Mouse (Mus musculus) urinary bladder, postnatal 10 days (tissue): ENCODE measurements around the gene Vmn1r4.

Experiments
- DNase-seq: peaks from one replicate; pipeline ENCODE4 v3.0.0; 2022; ENCODE audit warnings: low spot score

Gene Vmn1r4

DNA sequence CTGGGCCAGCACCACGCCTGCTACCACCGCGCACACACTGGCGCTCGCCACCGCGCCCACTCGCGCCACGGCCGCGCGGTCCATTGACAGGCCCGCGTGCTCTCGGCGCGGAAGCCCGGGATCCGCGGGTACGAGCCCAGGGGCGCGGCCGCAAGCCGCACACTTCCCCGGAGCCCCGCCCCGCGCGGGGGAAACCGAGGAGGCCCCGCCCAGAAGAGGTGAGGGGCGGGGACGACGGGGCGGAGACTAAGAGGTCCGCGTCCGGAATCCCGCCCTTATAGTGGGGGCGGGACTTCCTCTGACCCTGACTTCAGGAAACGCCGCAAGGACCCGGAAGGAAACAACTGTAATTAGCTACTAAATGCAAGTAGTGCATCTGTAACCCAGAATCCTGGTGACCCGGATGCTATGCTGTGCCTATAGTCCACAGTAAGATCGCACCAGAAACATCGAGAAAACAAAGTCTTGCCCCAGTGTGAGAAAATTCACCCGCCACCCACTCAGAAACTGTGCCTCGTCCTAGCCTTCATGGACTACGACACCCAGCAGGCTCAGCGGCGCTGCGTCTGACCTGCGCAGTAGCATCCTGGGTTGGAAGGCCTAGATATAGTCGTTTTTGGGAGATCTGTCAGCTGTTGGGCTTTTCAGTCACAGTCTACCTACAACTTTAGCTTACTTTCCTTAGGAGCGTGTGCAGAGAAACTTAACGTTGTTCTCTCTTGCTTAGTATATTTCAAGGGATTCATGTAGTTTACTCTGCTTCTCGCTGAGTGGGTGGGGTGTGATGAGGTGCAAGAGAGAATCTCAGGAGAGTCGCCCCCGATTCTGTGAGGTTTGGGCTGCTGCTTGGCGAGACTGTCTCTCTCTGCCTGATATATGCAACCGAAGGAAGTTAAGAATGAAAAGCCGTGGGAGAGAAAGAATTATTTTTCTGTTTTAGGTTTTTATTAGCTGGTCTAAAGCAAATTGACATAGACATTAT lies at the start of gene Vmn1r4, which contains the start of gene Nt5c3:
TSS of gene Vmn1r4 (plus strand) at position 290 of the 982 bp plus-strand sequence.
TSS of gene Nt5c3 (minus strand) at position 207 of the 982 bp plus-strand sequence.
- peak; percentile 60 for DNase-seq

GRCm38 (mm10) chr6:56876870-56877269 lies 46.9 kb upstream of the Vmn1r4 start:
- DNase-seq = no peak

DNA sequence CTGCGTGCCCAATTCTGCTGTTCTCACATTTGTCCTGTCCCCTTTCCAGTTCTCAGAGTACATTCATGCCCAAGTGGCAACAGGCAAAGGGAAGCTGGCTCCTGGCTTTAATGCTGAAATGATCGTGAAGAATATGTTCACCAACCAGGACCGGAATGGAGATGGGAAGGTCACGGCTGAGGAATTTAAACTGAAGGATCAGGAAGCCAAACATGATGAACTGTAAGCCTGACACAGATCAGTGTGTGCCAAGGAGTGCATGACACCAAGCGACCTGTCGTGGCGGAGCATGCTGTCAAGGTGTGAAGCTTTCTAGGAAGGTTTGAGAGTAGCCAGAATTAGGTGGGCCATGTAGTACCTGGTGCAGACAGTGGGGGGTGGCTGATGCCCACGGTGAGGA lies 45.8 kb upstream of the Vmn1r4 start:
- DNase-seq = no peak

GRCm38 (mm10) chr6:56879352-56879955 lies 44.4 kb upstream of the Vmn1r4 start:
- DNase-seq = no peak

GRCm38 (mm10) chr6:56888561-56888960 lies 35.3 kb upstream of the Vmn1r4 start:
- no peak for DNase-seq

GRCm38 (mm10) chr6:56890762-56891161 lies 33.1 kb upstream of the Vmn1r4 start:
- no peak for DNase-seq

DNA sequence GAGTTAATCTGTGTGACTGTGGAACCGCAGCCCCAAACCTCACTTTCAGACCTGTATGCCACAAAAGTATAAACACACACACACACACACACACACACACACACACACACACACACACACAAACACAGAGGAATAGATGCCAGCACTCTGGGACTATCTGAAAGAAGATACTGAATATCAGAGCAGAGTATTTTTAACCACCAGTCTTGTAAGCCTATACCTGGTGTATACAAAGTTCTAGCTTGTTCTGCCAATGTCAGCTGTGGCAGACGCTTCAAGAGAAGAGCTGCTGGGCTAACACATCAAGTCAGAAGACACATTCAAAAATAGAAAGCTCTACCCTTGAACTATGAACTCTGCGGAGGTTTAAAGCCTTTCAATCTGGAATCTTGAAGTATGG lies 24.2 kb upstream of the Vmn1r4 start:
- DNase-seq = no peak

GRCm38 (mm10) chr6:56901336-56901735 lies 22.5 kb upstream of the Vmn1r4 start:
- no peak for DNase-seq

DNA sequence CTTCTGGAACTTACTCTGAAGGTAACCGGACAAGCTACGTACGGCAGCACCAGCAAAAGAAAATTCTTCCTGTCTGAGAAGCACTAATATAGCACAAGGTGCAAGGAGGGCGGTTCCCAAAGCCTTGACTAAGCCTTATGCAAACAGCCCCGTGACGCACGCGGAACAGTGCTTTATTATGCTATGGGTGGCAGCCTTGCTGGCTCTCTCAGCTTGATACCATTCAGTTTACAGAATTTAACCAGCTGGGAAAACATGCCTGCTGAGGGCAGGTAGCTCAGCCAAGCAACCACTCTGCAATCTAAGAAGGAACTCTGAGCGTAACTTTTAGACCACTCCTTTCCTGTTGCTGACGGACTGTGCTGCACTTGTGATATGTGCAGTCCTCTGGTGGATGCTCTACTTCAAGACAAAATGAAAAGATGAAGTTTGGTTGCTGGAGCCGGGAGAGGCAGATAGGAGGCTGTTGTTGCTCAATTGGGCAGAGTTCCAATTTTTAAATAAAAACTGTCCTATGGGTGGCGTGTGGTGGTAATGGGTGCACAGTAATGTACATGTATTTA lies 21.9 kb upstream of the Vmn1r4 start:
- peak; percentile 26 for DNase-seq

- DNase-seq = no peak
Observed at GRCm38 (mm10) chr6:56902606-56903520, 21.0 kb upstream of the Vmn1r4 start.

GRCm38 (mm10) chr6:56903831-56904230 lies 20.0 kb upstream of the Vmn1r4 start:
- no peak for DNase-seq

DNA sequence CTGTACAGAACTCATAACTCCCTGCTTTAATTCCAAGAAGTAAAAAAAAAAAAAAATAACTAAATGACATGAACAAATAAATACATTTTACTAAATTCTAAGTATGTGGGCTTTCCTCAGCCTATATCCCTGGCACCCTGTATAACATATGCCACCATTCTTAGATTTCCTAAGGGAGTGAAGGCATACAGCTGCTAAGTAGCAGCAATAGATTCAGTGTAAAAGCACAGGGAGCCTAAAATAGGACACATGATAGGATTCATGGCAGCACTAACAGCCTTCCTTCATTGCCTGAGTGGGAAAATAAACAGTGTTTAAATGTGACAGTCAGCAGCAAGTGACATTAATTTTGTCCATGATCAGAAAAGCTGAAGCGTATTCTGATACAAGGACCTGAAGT lies 19.5 kb upstream of the Vmn1r4 start:
- DNase-seq = no peak

DNA sequence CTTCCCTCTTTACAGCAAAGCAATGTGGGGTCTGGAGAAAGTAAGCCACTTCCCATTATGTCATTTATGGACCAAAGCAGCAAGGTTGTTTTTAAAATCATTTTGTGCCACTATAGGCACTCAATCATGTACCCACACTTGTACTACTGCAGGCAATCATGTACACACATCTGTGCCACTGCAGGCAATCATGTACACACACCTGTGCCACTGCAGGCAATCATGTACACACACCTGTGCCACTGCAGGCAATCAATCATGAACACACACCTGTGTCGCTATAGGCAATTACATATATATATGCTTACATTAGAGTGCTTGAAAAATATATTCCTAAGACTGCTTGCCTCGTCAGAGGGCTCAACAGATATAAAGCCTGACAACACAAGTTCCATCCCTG lies 18.8 kb upstream of the Vmn1r4 start:
- no peak for DNase-seq

- no peak for DNase-seq
Observed at GRCm38 (mm10) chr6:56905486-56905885, 18.3 kb upstream of the Vmn1r4 start.

DNA sequence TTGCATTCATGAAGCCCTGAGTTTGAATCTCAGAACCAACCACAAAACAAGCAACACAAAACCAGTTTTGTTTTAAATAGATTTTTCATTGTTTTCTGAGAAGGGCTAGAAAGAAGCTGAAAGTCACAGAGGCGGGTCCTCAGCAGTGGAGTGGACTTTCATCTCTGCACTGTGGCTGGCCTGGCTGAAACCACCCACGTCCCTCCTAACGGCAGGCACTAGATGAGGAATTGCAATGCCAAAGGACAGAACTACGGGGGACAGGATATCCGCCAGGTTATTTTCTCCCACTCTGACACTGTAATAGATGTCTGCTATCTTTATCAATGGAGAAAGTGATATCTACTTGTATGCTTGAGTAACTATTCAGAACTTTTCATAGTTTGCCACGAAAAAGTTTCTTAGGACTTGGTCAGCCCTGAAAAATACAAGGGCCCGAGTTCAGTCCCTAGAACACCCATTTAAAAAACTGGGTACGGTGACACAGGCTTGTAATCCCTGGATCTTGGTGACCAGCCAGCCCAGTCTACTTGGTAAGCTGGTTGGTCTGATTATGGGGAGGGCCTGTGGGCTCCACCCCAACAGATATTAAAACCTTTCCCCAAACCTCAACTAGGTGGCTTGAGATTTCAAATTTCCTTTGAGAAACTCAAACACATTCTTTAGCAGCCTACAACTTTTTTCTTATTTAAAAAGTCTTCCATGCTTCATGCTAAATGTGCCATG lies 17.5 kb upstream of the Vmn1r4 start:
- DNase-seq = no peak

DNA sequence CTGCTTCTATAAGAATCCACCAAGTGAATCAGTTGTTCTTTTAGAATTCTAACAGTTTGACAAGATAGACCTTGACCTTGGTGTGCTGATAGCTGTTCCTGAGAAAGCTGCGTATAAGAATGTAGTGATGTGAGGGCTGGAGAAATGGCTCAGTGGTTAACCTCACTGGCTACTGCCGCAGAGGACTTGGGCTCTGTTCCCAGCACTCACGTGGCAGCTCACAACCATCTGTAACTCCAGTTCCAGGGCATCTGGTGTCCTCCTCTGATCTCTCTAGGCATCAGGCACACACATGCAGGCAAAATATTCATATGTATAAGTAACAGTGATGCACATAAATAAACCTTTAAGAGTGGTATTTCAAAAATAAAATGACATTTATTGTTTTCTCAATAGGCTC lies 15.8 kb upstream of the Vmn1r4 start:
- no peak for DNase-seq

- no peak for DNase-seq
Observed at GRCm38 (mm10) chr6:56908397-56908796, 15.4 kb upstream of the Vmn1r4 start.

DNA sequence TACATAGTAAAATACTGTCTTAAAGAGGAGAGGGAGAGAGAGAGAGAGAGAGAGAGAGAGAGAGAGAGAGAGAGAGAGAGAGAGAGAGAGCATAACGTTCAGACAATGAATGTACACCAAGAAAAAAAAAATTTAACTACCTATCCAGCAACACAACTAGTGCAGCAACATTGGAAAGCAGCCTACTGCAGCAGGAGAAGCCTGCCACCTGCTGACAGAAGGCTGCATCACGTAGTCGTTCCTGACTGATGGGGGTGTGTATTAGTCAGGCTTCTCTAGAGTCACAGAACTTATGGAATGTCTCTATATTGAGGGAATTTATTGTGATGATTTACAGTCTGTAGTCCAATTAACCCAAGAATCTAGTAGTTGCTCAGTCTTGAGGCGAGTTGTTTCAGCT lies 14.9 kb upstream of the Vmn1r4 start:
- DNase-seq = no peak

GRCm38 (mm10) chr6:56910910-56911309 lies 12.9 kb upstream of the Vmn1r4 start:
- DNase-seq = no peak

DNA sequence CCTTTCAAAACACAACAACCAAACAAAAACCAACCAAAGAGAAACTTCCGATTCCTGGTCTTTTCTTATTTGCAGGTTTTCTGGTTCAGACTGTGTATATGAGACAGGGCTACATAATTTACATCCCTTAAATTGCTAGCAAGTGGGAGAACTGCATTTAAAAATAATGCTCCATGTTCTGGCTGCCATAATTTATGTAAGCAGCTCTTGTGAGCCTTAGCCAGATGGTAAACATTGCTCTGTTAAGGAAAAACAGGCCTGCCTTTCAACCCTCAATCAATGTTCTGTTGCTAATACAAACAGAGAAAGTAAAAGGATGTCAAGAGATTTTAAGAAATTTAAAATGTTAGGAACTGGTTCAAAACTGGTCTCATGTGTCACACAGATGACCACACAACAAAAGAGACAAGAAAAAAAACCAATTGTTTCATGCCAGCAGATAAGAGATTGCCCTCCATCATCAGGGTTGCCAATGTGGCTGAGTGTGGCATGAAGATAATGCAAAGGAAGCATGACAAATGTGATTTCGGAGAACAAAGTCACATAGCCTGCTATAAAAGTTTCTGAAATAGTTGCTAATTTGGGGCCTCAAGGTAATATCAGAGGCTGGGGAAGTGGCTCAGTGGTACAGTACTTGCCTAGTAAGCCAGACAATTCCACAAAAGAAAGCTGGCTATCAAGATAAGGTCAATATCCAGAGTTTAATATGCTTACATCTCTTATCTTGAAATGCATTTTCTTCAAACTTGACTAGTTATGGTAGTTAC lies 10.5 kb upstream of the Vmn1r4 start:
- DNase-seq = no peak
